Mouse (Mus musculus): Measurements from ENCODE around the gene Zswim8. TPM values are rescaled to one million over a fixed set of nuclear protein-coding genes. Genes with fewer than 3 reads are reported as not detected.

Zswim8 gene
- polyA plus RNA-seq, 1 experiment from 2014 or later, result 29.3 TPM

DNA sequence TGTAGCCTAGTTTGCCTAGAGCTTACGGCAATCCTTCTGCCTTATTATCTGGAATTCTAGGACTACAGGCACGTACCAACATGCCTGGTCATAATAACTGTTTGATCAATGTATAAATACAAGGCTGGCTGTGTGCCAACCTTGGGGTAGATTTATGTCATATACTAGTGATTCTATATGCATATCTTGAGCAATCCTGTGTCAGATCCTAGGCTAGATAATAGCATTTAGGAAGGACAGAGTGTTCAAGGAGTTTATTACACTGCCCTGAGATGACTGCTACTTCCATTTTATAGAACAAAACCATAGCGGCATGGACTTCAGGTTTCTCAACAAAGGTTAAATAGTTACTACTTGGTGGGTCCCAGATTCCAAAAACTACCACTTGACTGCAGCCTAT, 64.6 kb downstream of the Zswim8 start:
- H3K27ac ChIP-seq (ENCODE audit: low read length), result no peak overlapping the region
- H3K27me3 ChIP-seq (ENCODE audit: control insufficient read depth, insufficient read depth, low read depth, low read length), result no peaks in the 10 kb centered on the region

GRCm38 (mm10) chr14:20772808-20773207, 65.5 kb downstream of the Zswim8 start:
- no peaks in the 10 kb centered on the region for H3K27me3 ChIP-seq (ENCODE audit: control insufficient read depth, insufficient read depth, low read depth, low read length)
- no peak overlapping the region for H3K4me2 ChIP-seq (ENCODE audit: low read depth, low read length)
- H3K4me1 ChIP-seq (replicated peaks; ENCODE audit: control insufficient read depth, insufficient read depth, low read length), result peaks cover 27% of the 10 kb centered on the region
- H3K9me3 ChIP-seq (ENCODE audit: control insufficient read depth, low read length), result no peaks in the 10 kb centered on the region
- peaks cover 3% of the 10 kb centered on the region for H3K36me3 ChIP-seq (ENCODE audit: control insufficient read depth, insufficient read depth, low read length)
- no peak overlapping the region for H3K9ac ChIP-seq (ENCODE audit: low read length)
- H3K4me3 ChIP-seq (ENCODE audit: low read length), result no peak overlapping the region
- 51% methylated on average over 6 of the region's 6 CpGs for WGBS
- ATAC-seq (ENCODE audit: low read depth), result no peak
- H3K27ac ChIP-seq (ENCODE audit: low read length), result peak overlapping the region; percentile 41

More for the DNA sequence above, 64.6 kb downstream of the Zswim8 start:
- Histone ChIP-seq H3K4me3 (ENCODE audit: low read length) (no peak overlapping the region), H3K36me3 (ENCODE audit: control insufficient read depth, insufficient read depth, low read length) (peaks cover 3% of the 10 kb centered on the region; the same call in 1 of the 2 replicates), H3K4me1 (replicated peaks; ENCODE audit: control insufficient read depth, insufficient read depth, low read length) (peaks cover 27% of the 10 kb centered on the region), H3K9ac (ENCODE audit: low read length) (no peak overlapping the region), H3K9me3 (ENCODE audit: control insufficient read depth, low read length) (no peaks in the 10 kb centered on the region), H3K4me2 (ENCODE audit: low read depth, low read length) (no peak overlapping the region)
- 54% methylated on average over 3 of the region's 3 CpGs for WGBS
- ATAC-seq (ENCODE audit: low read depth), result no peak

Small RNA genes lying within 50 kb of the gene (microRNA-seq; reads per million reads assigned to microRNA genes)
- 0.99 reads per million for gene Mir6946

Other genes starting within 250 kb of the Zswim8 start
- 45.4 TPM in 2 replicates for gene Anxa7, start 227.4 kb upstream of the Zswim8 start, polyA plus RNA-seq (2015; fragmentation: Nextera tagmentation; extraction: Ambion mirVana)
- gene Mss51, start 210.7 kb upstream of the Zswim8 start, polyA plus RNA-seq (2015; fragmentation: Nextera tagmentation; extraction: Ambion mirVana), result 0.45 and 1.0 TPM in 2 replicates
- gene Ppp3cb, start 161.0 kb upstream of the Zswim8 start, polyA plus RNA-seq (2015; fragmentation: Nextera tagmentation; extraction: Ambion mirVana), result 34.2 and 39.0 TPM in 2 replicates
- 6.2 and 8.1 TPM in 2 replicates for gene Usp54, start 66.5 kb upstream of the Zswim8 start, polyA plus RNA-seq (2015; fragmentation: Nextera tagmentation; extraction: Ambion mirVana)
- 1.8 and 7.9 TPM in 2 replicates for gene Myoz1, start 51.0 kb upstream of the Zswim8 start, polyA plus RNA-seq (2015; fragmentation: Nextera tagmentation; extraction: Ambion mirVana)
- gene Synpo2l, start 39.2 kb upstream of the Zswim8 start, polyA plus RNA-seq (2015; fragmentation: Nextera tagmentation; extraction: Ambion mirVana), result 4.2 and 6.2 TPM in 2 replicates
- 93.3 and 95.6 TPM in 2 replicates for gene Sec24c, start 33.2 kb upstream of the Zswim8 start, polyA plus RNA-seq (2015; fragmentation: Nextera tagmentation; extraction: Ambion mirVana)
- gene Fut11, start 12.6 kb upstream of the Zswim8 start, polyA plus RNA-seq (2015; fragmentation: Nextera tagmentation; extraction: Ambion mirVana), result 29.4 and 30.7 TPM in 2 replicates
- gene Chchd1, start 4.5 kb upstream of the Zswim8 start, polyA plus RNA-seq (2015; fragmentation: Nextera tagmentation; extraction: Ambion mirVana), result 191 and 192 TPM in 2 replicates
- 26.6 and 29.9 TPM in 2 replicates for gene Ndst2, start 27.0 kb downstream of the Zswim8 start, polyA plus RNA-seq (2015; fragmentation: Nextera tagmentation; extraction: Ambion mirVana)
- 33.7 and 37.0 TPM in 2 replicates for gene Camk2g, start 86.5 kb downstream of the Zswim8 start, polyA plus RNA-seq (2015; fragmentation: Nextera tagmentation; extraction: Ambion mirVana)
- gene Plau, start 129.1 kb downstream of the Zswim8 start, polyA plus RNA-seq (2015; fragmentation: Nextera tagmentation; extraction: Ambion mirVana), result 1.8 and 2.1 TPM in 2 replicates
- 70.5 and 72.3 TPM in 2 replicates for gene Vcl, start 221.8 kb downstream of the Zswim8 start, polyA plus RNA-seq (2015; fragmentation: Nextera tagmentation; extraction: Ambion mirVana)